Mouse (Mus musculus) bone marrow, adult 2 months (tissue): ENCODE measurements at regions not wholly inside any gene's neighbourhood (a gene's known extent, or its start where the extent isn't known, plus 50 kb on each side); places are given as distances from the start of the nearest gene placed in this dataset.

Experiments used
- CTCF ChIP-seq: fragments of 200-500 bp; IDR thresholded peaks from 2 replicates; pipeline ENCODE4 v1.5.1; 2011; ENCODE audit warnings: low read length, control low read depth; ENCODE audit not compliant: control insufficient read depth, insufficient read depth
- POLR2A ChIP-seq: fragments of 200-500 bp; IDR thresholded peaks from 2 replicates; pipeline ENCODE4 v1.6.1; 2011; ENCODE audit warnings: low read depth, mild to moderate bottlenecking, control low read depth, low read length, borderline replicate concordance; ENCODE audit not compliant: control insufficient read depth

DNA sequence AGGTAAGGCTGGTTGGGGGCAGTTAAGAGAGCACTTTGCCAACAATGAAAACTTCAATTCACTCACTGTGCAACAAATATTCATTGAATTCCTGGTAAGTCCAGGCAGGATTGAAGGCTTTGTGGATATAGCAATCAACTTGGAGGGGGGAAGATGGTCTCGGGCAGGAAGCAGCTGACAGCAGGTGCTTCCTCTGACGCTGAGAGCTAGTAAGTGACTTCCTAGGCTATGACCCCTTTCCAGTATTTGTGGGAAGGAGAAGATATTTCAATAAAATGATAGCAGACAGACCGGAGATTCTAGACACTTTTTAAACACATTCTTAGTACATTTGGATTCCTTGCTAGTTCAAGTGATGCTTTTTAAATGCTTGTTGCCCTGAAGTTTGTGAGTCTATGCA lies 195.0 kb downstream of the Dusp6 start:
- TF ChIP-seq CTCF (no peak), POLR2A (no peak)
